Mouse (Mus musculus) limb, embryonic 13.5 days (tissue): Measurements from ENCODE around the gene Fam3c. TPM values are rescaled to one million over a fixed set of nuclear protein-coding genes. Genes with fewer than 3 reads are reported as not detected.
A peak's percentile ranks its signal among the peaks of the same experiment; 100 is the strongest.

ENCODE experiments used
- ATAC-seq: fragments of 200-750 bp; cut with Nextera tagmentation; 2 replicates; pipeline ENCODE4 v1.8.0; 2017; ENCODE audit warnings: low read depth, moderate number of reproducible peaks, moderate TSS enrichment; ENCODE audit not compliant: low FRiP score
- H3K27ac ChIP-seq: fragments of 300-500 bp; sonication (generic); 2 replicates; pipeline ENCODE4 v1.5.1; 2015; ENCODE audit warnings: inconsistent platforms, mild to moderate bottlenecking, moderate library complexity
- H3K27me3 ChIP-seq: fragments of 300-500 bp; sonication (generic); 2 replicates; pipeline ENCODE4 v1.6.1; 2015; ENCODE audit warnings: mild to moderate bottlenecking, inconsistent platforms
- H3K36me3 ChIP-seq: fragments of 300-500 bp; sonication (generic); 2 replicates; pipeline ENCODE4 v1.6.1; 2015; ENCODE audit warnings: inconsistent platforms, mild to moderate bottlenecking, moderate library complexity
- H3K4me1 ChIP-seq: fragments of 300-500 bp; sonication (generic); 2 replicates; pipeline ENCODE4 v1.6.1; 2015; ENCODE audit warnings: inconsistent platforms
- H3K4me2 ChIP-seq: fragments of 300-500 bp; sonication (generic); replicated peaks from 2 replicates; pipeline ENCODE4 v1.6.1; 2015; ENCODE audit warnings: inconsistent platforms, mild to moderate bottlenecking, moderate library complexity
- H3K4me3 ChIP-seq: fragments of 300-500 bp; sonication (generic); 2 replicates; pipeline ENCODE4 v1.5.1; 2015; ENCODE audit warnings: moderate library complexity, mild to moderate bottlenecking, inconsistent platforms
- H3K9ac ChIP-seq: fragments of 300-500 bp; sonication (generic); 2 replicates; pipeline ENCODE4 v1.6.1; 2015; ENCODE audit warnings: mild to moderate bottlenecking, inconsistent platforms
- H3K9me3 ChIP-seq: fragments of 300-500 bp; sonication (generic); 2 replicates; pipeline ENCODE4 v1.6.1; 2016; ENCODE audit warnings: inconsistent platforms
- WGBS: fragments of 180-500 bp; shearing (Covaris S2); methylation state at CpG from one replicate; pipeline ENCODE4 v1.1.7; 2015; 5-methylcytosine and 5-hydroxymethylcytosine counted together
- polyA plus RNA-seq: library from polyadenylated mRNA; unstranded; fragments of >200 nt; fragmentation: Nextera tagmentation; extraction: Ambion mirVana; gene quantifications from 2 replicates; pipeline ENCODE4 v1.2.1, GENCODE M21; 2015

Fam3c gene
- polyA plus RNA-seq, 1 experiment from 2014 or later = 62.3 TPM

GRCm38 (mm10) chr6:22378462-22378861 lies 22.4 kb upstream of the Fam3c start:
- H3K9me3 ChIP-seq = no peaks in the 10 kb centered on the region
- H3K27me3 ChIP-seq = no peaks in the 10 kb centered on the region
- WGBS = 81% methylated on average over 5 of the region's 5 CpGs
- H3K4me2 ChIP-seq = no peak overlapping the region
- no peak overlapping the region for H3K4me3 ChIP-seq
- H3K27ac ChIP-seq = no peak overlapping the region
- ATAC-seq = no peak
- H3K9ac ChIP-seq = no peak overlapping the region
- no peaks in the 10 kb centered on the region for H3K4me1 ChIP-seq
- no peaks in the 10 kb centered on the region for H3K36me3 ChIP-seq

DNA sequence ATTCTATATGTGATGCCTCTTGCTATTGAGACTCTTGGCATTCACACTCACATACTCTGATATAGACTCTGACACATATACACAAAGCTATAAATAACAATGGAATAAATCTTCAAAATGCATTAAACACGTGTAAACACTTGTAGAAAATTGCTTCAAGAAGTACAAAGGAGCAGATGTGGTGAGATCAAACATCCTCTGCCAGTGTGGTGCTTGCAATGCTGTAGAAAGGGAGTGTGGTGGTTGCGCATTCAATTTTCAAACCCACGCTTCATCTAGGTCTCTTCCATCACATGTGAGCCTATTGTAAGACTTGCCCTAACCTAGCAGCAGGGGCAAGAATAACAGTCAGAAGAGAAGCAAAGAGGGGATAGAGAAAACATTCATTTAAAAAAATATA lies 18.7 kb upstream of the Fam3c start:
- Histone ChIP-seq H3K9me3 (no peaks in the 10 kb centered on the region), H3K9ac (no peak overlapping the region), H3K36me3 (no peaks in the 10 kb centered on the region), H3K4me1 (no peaks in the 10 kb centered on the region), H3K27ac (no peak overlapping the region), H3K4me3 (no peak overlapping the region), H3K4me2 (no peak overlapping the region), H3K27me3 (no peaks in the 10 kb centered on the region)
- 78% methylated on average over 3 of the region's 3 CpGs for WGBS
- no peak for ATAC-seq

DNA sequence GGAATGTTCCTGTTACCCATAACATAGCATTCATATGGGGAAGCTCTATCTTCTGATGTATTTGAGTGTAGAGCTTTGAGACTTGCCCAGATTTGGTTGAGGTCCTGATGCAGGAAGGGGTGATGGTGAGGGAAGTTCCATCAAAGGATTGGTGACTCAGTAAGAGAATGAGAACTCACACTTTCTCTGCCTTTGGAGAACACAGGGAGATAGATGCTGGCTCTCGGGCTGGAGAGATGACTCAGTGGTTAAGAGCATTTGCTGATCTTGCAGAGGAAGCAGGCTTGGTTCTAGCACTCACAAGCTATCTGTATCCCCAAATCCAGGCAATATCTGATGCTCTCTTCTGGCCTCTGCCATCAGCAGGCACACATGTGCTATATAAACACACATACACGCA lies 17.4 kb upstream of the Fam3c start:
- no peak overlapping the region for H3K9ac ChIP-seq
- H3K4me2 ChIP-seq = no peak overlapping the region
- no peak overlapping the region for H3K27ac ChIP-seq
- H3K4me1 ChIP-seq = no peaks in the 10 kb centered on the region
- no peaks in the 10 kb centered on the region for H3K36me3 ChIP-seq
- H3K4me3 ChIP-seq = no peak overlapping the region
- WGBS = 82% methylated on average over 2 of the region's 2 CpGs
- no peak for ATAC-seq
- H3K27me3 ChIP-seq = no peaks in the 10 kb centered on the region
- no peaks in the 10 kb centered on the region for H3K9me3 ChIP-seq

DNA sequence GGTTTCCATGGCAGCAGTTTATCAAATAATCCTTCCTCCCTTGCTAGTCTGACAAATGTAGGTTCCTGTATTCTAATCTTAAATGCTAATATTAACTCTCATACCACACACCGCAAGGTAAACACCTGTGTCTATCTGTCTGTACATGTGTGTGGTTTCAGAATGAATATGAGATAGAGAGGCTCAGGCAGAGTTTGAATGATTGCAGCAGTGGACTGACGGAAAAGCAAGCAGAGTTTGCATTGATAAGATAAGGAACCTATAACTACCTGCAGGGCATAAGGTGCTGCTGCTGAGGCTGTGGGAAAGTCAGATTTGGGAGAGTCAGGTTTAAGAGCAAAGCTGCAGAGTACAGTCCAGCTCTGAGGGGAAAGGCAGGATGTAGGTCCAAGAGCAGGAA lies 10.9 kb upstream of the Fam3c start:
- 86% methylated on average over 2 of the region's 2 CpGs for WGBS
- Histone ChIP-seq H3K4me1 (peaks cover 4% of the 10 kb centered on the region; the same call in 1 of the 2 replicates), H3K27ac (no peak overlapping the region), H3K9ac (no peak overlapping the region), H3K27me3 (no peaks in the 10 kb centered on the region), H3K9me3 (no peaks in the 10 kb centered on the region), H3K4me3 (no peak overlapping the region), H3K4me2 (no peak overlapping the region), H3K36me3 (no peaks in the 10 kb centered on the region)
- ATAC-seq = no peak

DNA sequence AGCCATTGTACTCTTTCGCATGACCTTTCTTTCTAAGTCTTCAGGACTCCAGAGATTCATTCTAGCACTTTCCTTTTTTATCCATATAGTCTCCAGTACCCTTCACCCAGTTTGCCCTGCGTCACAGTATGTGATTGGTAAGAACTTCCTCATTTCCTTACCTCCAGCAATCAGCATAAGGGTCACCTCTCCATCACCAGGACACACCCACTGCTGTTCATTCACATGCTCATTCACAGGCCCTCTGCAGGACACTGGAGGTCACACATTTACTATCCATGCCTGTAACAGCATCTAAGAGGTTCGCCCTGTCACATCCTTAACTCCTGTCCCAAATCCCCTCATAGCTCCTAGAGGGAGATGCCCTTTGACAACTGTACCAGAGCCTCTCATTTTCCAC lies 7.5 kb upstream of the Fam3c start:
- Histone ChIP-seq H3K27ac (no peak overlapping the region), H3K27me3 (no peaks in the 10 kb centered on the region), H3K36me3 (no peaks in the 10 kb centered on the region), H3K4me3 (no peak overlapping the region), H3K4me1 (peaks cover 11% of the 10 kb centered on the region), H3K9me3 (no peaks in the 10 kb centered on the region), H3K4me2 (no peak overlapping the region), H3K9ac (no peak overlapping the region)
- WGBS = 84% methylated on average over 3 of the region's 3 CpGs
- no peak for ATAC-seq

DNA sequence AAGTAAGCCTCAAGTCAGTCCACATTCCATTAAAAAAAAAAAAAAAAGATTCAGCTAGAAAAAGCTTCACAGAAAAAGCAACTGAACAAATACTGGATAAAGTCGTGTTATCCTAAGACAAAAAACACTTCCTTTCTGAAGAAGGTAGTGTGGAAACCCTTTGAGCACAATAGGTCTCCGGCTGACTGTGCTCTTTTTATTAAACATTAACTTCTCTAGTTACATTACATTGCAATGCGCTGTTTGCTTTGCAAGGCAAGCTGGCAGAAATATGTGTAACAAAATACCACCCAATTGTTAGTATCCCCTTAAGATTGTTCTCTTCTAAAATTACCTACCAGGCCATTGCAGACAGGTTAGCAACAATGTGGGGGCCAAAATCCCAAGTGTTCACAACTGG lies 5.9 kb upstream of the Fam3c start:
- H3K27ac ChIP-seq = no peak overlapping the region
- WGBS = 40% methylated on average over 3 of the region's 3 CpGs
- no peak overlapping the region for H3K4me2 ChIP-seq
- H3K36me3 ChIP-seq = no peaks in the 10 kb centered on the region
- no peaks in the 10 kb centered on the region for H3K27me3 ChIP-seq
- peaks cover 11% of the 10 kb centered on the region for H3K4me1 ChIP-seq
- no peak overlapping the region for H3K4me3 ChIP-seq
- no peak overlapping the region for H3K9ac ChIP-seq
- 0 out of 2 replicates have a peak, but pooled peaks have one; percentile 22 for ATAC-seq
- no peaks in the 10 kb centered on the region for H3K9me3 ChIP-seq

DNA sequence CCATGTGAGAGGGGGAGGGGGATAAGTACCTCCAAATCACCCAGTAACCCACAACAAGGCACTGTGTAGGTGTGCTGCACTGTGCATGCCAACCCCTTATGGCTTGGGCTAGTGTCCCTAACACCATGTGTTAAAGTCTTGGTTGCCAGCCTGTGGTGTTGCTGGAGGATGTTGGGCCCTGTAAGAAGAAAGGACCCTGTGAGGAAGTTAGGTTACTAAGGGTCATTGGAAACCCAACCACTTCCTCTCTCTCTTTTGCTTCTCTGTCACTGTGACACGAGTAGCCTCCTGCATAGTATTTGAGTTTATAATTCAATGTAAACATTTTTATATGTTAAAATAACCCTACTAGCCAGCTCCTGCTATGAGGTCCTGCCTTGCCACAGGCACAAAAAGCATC lies 3.0 kb upstream of the Fam3c start:
- Histone ChIP-seq H3K27ac (no peak overlapping the region), H3K36me3 (no peaks in the 10 kb centered on the region), H3K4me3 (no peak overlapping the region), H3K9ac (no peak overlapping the region), H3K4me1 (peaks cover 26% of the 10 kb centered on the region), H3K4me2 (no peak overlapping the region), H3K9me3 (no peaks in the 10 kb centered on the region), H3K27me3 (no peaks in the 10 kb centered on the region)
- 68% methylated on average over 1 of the region's 1 CpGs for WGBS
- no peak for ATAC-seq

GRCm38 (mm10) chr6:22357351-22357750 lies 1.3 kb upstream of the Fam3c start:
- Histone ChIP-seq H3K4me3 (no peak overlapping the region), H3K27ac (no peak overlapping the region), H3K4me1 (peaks cover 39% of the 10 kb centered on the region), H3K27me3 (no peaks in the 10 kb centered on the region), H3K4me2 (no peak overlapping the region), H3K36me3 (no peaks in the 10 kb centered on the region), H3K9me3 (no peaks in the 10 kb centered on the region), H3K9ac (no peak overlapping the region)
- no peak for ATAC-seq
- 96% methylated on average over 4 of the region's 4 CpGs for WGBS

DNA sequence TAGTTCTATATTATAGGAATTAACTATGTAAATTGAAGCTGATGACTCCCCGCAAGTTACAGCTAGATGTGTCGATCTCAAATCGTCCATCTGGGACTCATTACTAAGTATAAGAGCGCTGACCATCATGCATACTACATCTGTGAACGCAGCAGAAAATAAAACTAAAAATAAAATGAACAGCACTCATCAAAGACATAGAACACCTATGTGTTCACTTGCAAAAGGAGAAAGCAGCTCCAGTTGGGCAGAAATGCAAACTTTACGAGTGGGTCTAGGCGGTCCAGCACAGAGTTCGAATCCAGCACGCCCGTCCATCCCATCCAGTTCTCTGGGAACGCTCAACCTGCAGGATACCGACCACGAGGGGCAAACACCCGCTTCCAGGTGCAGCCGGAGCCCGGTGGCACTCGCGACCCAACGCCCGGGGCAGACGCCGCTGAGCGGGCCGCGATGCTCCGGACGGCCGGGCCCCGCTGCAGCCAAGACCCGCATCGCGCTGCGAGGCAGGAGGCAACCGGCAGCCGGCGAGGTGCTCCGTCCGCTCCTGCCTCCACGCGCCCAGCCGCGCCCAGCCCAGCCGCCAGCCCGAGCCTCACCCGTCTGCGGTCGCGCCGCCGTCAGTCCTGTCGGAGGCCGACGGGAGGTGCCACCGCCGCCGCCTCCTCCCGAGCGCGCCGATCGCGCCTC lies 502 bp downstream of the Fam3c start:
- Histone ChIP-seq H3K9me3 (no peaks in the 10 kb centered on the region), H3K4me3 (peak overlapping the region; percentile 79), H3K4me1 (peaks cover 32% of the 10 kb centered on the region), H3K36me3 (no peaks in the 10 kb centered on the region), H3K27me3 (no peaks in the 10 kb centered on the region), H3K27ac (peak overlapping the region; percentile 77; the same call in 1 of the 2 replicates), H3K9ac (peak overlapping the region; percentile 90), H3K4me2 (peak overlapping the region; percentile 66)
- WGBS = 1% methylated on average over 61 of the region's 62 CpGs
- ATAC-seq = peak; percentile 89

GRCm38 (mm10) chr6:22354675-22355074 lies 1.4 kb downstream of the Fam3c start:
- Histone ChIP-seq H3K4me3 (peak overlapping the region; percentile 79), H3K4me2 (peak overlapping the region; percentile 66), H3K9ac (peak overlapping the region; percentile 14; the same call in 1 of the 2 replicates), H3K27ac (no peak overlapping the region), H3K9me3 (no peaks in the 10 kb centered on the region), H3K4me1 (peaks cover 32% of the 10 kb centered on the region), H3K27me3 (no peaks in the 10 kb centered on the region), H3K36me3 (no peaks in the 10 kb centered on the region)
- WGBS = 52% methylated on average over 7 of the region's 7 CpGs
- no peak for ATAC-seq

DNA sequence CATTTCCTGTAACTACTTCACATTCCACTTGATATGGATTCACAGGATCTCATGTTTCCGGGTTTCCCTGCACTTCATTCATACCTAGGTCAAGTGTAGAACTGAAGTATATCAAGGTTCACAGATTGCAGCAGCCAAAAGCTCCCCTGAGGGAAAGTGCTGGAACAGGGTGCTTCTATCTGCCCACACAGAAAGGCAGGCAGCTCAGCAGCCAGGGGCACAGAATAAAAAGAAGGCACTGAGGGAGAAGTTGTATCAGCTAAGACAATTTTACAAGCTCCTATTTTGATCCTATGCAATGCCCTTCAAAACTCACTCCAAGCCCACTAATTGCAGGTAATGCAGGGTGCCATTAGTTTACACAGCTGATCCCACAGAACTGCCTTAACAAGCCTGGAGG lies 2.0 kb downstream of the Fam3c start:
- Histone ChIP-seq H3K9ac (no peak overlapping the region; the same call in 1 of the 2 replicates), H3K27me3 (no peaks in the 10 kb centered on the region), H3K36me3 (no peaks in the 10 kb centered on the region), H3K4me3 (peak overlapping the region; percentile 79), H3K4me2 (peak overlapping the region; percentile 66), H3K4me1 (peaks cover 32% of the 10 kb centered on the region), H3K9me3 (no peaks in the 10 kb centered on the region), H3K27ac (no peak overlapping the region)
- 53% methylated on average over 1 of the region's 1 CpGs for WGBS
- ATAC-seq = no peak

GRCm38 (mm10) chr6:22351551-22351950 lies 4.5 kb downstream of the Fam3c start:
- Histone ChIP-seq H3K9ac (no peak overlapping the region), H3K27me3 (no peaks in the 10 kb centered on the region), H3K4me3 (no peak overlapping the region), H3K4me1 (peaks cover 45% of the 10 kb centered on the region), H3K4me2 (no peak overlapping the region), H3K9me3 (no peaks in the 10 kb centered on the region), H3K36me3 (no peaks in the 10 kb centered on the region), H3K27ac (no peak overlapping the region)
- no peak for ATAC-seq
- 77% methylated on average over 9 of the region's 9 CpGs for WGBS

DNA sequence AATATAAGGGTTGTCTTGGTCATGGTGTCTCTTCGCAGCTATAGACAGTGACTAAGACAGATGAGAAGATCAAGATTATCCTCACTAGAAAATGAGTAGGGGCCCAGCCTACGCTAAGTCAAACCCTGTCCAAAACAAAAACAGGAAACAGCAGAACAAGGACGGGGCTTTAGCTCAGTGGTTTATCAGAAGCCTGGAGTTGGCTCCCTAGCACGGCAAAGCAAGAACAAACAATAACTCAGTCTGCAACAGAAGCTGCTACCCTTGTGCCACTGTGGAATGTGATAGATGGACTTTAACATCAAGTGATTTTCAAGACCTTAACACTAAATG lies 5.8 kb downstream of the Fam3c start:
- Histone ChIP-seq H3K27ac (no peak overlapping the region), H3K27me3 (no peaks in the 10 kb centered on the region), H3K4me3 (no peak overlapping the region), H3K36me3 (no peaks in the 10 kb centered on the region), H3K4me2 (no peak overlapping the region), H3K9me3 (no peaks in the 10 kb centered on the region), H3K4me1 (peaks cover 42% of the 10 kb centered on the region), H3K9ac (no peak overlapping the region)
- ATAC-seq = no peak
- WGBS = 78% methylated on average over 4 of the region's 4 CpGs
